In the genomic region with DNA sequence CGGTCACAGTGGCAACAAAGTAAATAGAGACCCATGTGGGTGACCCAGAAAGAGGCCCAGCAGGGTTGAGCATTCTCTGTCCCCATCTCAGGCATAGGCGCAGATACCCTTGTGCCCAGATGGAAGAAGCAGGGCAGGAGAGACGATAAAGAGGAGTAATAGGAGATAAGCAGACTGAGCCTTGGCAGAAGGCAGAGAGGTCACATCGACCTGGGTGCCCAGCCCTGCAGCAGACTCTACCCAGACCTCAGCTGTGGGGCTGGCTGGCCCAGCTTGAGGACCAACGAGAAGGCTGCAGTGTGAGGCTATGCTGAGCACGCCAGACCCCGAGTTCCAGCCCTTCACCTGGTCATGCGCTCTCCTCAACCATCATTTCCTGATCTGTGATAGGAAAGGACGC, we compare ENCODE assay signal across 18 mouse cellular contexts.
"Had no signal": no experiment of that assay in that cellular context is flagged by ENCODE, and none has a peak within 500 bp of the region (broad histone marks: within the 10 kb centered on the region; RNA-seq: fewer than 3 reads in every experiment).

No protein-coding gene starts in this region.

- DNase-seq: cerebellum, adult 2 months; cerebellum, adult 8-10 months; cerebellum, adult 9-10 months; cerebellum, adult 9-11 months; cerebellum, postnatal 10 days; cerebellum, postnatal 14 days; cerebellum, postnatal 25 days; cerebellum, postnatal 36 days; embryo, embryonic 11 days; forebrain, postnatal 0 days; gastrocnemius, adult 2 months; gastrocnemius, postnatal 10 days; gastrocnemius, postnatal 14 days; gastrocnemius, postnatal 25 days; gastrocnemius, postnatal 36 days; heart, adult 11 months; heart, adult 18-20 months; heart, adult 2 months had no signal
